ENCODE assay signal across 19 mouse cellular contexts in the genomic region with DNA sequence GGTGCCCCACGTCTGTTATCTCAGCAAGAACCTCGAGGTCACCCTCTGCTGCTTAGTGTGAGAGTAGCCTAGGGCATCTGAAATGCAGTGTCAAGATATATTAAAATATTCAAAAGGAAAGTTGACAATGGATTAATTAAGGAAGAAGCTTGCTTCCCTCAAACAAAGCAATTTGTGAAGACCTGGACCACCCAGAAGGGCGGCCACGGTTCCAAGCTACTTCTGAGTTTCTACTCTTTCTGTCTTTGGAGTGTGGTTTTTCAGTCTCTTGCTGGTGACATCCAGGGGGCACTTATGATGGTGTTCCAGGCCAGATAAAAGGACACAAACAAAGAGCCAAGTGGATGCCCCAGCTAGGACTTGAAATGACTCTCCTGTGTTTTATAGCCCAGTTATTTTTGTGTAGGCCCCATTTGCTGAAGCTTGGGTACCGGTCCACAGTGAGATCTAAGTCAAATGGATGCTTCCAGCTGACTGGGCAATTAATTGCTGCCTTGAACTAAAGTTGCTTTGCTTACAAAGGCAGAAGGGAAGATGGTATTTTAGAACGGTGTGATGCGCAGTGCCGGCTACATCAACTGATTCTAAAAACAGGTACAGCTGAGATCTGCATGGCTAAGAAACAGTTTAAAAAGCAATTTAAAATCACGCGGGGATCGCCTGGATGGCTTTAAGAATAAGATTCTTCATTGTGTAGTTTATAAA.
"Had no signal": no experiment of that assay in that cellular context is flagged by ENCODE, and none has a peak within 500 bp of the region (broad histone marks: within the 10 kb centered on the region; RNA-seq: fewer than 3 reads in every experiment).

No protein-coding gene starts in this region.

- H3K4me1 ChIP-seq: limb, embryonic 12.5 days; limb, embryonic 15.5 days; liver, embryonic 13.5 days; midbrain, embryonic 13.5 days; stomach, embryonic 15.5 days had no signal

- H3K9me3 ChIP-seq: limb, embryonic 15.5 days; liver, embryonic 13.5 days; stomach, embryonic 15.5 days had no signal

- H3K4me3 ChIP-seq: layer of hippocampus, adult 2 months; limb, embryonic 12.5 days; limb, embryonic 15.5 days; liver, embryonic 13.5 days; midbrain, embryonic 13.5 days; stomach, embryonic 15.5 days had no signal

- H3K36me3 ChIP-seq: limb, embryonic 12.5 days; limb, embryonic 15.5 days; liver, embryonic 13.5 days; midbrain, embryonic 13.5 days; stomach, embryonic 15.5 days had no signal

- H3K4me2 ChIP-seq: limb, embryonic 12.5 days; limb, embryonic 15.5 days; liver, embryonic 13.5 days; midbrain, embryonic 13.5 days; stomach, embryonic 15.5 days had no signal

- ATAC-seq: intestine, postnatal 0 days; midbrain, embryonic 13.5 days; midbrain, embryonic 16.5 days had no signal

- H3K27me3 ChIP-seq: limb, embryonic 12.5 days; limb, embryonic 15.5 days; liver, embryonic 13.5 days; midbrain, embryonic 13.5 days; stomach, embryonic 15.5 days had no signal

- H3K27ac ChIP-seq: kidney, postnatal 0 days; layer of hippocampus, adult 2 months; limb, embryonic 12.5 days; limb, embryonic 15.5 days; liver, embryonic 13.5 days; macrophage; midbrain, embryonic 13.5 days; stomach, embryonic 15.5 days had no signal

- H3K9ac ChIP-seq: limb, embryonic 12.5 days; limb, embryonic 15.5 days; liver, embryonic 13.5 days; midbrain, embryonic 13.5 days; stomach, embryonic 15.5 days had no signal

- DNase-seq: kidney, adult 2 months; kidney, postnatal 25 days; layer of hippocampus, adult 9-11 months; left cerebral cortex, postnatal 4 days; liver, embryonic 13.5 days; lung, adult 2 months; right cerebral cortex, postnatal 25 days; spleen, adult 18-20 months; thymus, adult 18-20 months; thymus, postnatal 36 days had no signal
